Mouse (Mus musculus) ES-Bruce4 (cell line): ENCODE data around the gene 9430015G10Rik. TPM values are rescaled to one million over a fixed set of nuclear protein-coding genes. Genes with fewer than 3 reads are reported as not detected.

Experiments
- H3K27ac ChIP-seq: 2 replicates; pipeline ENCODE4 v1.5.1; 2012; ENCODE audit warnings: low read length, inconsistent platforms; ENCODE audit not compliant: insufficient read depth
- H3K27me3 ChIP-seq: 2 replicates; pipeline ENCODE4 v1.6.1; 2012; ENCODE audit warnings: mild to moderate bottlenecking, low read length, inconsistent platforms; ENCODE audit not compliant: control insufficient read depth, poor library complexity, insufficient read depth, severe bottlenecking
- H3K36me3 ChIP-seq: 2 replicates; pipeline ENCODE4 v1.6.1; 2012; ENCODE audit warnings: inconsistent platforms, mild to moderate bottlenecking, low read length, moderate library complexity; ENCODE audit not compliant: control insufficient read depth, poor library complexity, insufficient read depth, severe bottlenecking
- H3K4me1 ChIP-seq: one replicate; pipeline ENCODE4 v1.8.1; 2011; ENCODE audit warnings: low read length; ENCODE audit not compliant: control insufficient read depth, insufficient read depth
- H3K4me3 ChIP-seq: 2 replicates; pipeline ENCODE4 v1.5.1; 2011; ENCODE audit warnings: low read depth, mild to moderate bottlenecking, low read length
- H3K9ac ChIP-seq: 2 replicates; pipeline ENCODE4 v1.6.1; 2012; ENCODE audit warnings: low read depth, mild to moderate bottlenecking, inconsistent platforms; ENCODE audit not compliant: poor library complexity, severe bottlenecking
- H3K9me3 ChIP-seq: replicated peaks from 2 replicates; pipeline ENCODE4 v1.6.1; 2012; ENCODE audit warnings: mild to moderate bottlenecking, low read length, inconsistent platforms; ENCODE audit not compliant: control insufficient read depth, poor library complexity, insufficient read depth, severe bottlenecking
- CTCF ChIP-seq: IDR thresholded peaks from one replicate; pipeline ENCODE4 v1.8.1; 2011; ENCODE audit warnings: low read depth, low read length
- EP300 ChIP-seq: IDR thresholded peaks from 2 replicates; pipeline ENCODE4 v1.6.1; 2011; ENCODE audit warnings: low read depth, low read length; ENCODE audit not compliant: insufficient read depth
- POLR2A ChIP-seq: IDR thresholded peaks from one replicate; pipeline ENCODE4 v1.8.1; 2011; ENCODE audit warnings: low read length; ENCODE audit not compliant: insufficient read depth
- polyA plus RNA-seq: library from polyadenylated mRNA; stranded (reverse); fragments of >200 nt; gene quantifications from 2 replicates; pipeline ENCODE4 v1.2.4, GENCODE M21; 2011; ENCODE audit warnings: low read depth; ENCODE audit not compliant: missing spikeins, insufficient read depth, insufficient read length

Gene 9430015G10Rik
- polyA plus RNA-seq, 1 experiment: 39.7 TPM

- peaks cover 7% of the 10 kb centered on the region for H3K4me1 ChIP-seq
- H3K9me3 ChIP-seq: no peaks in the 10 kb centered on the region
- no peaks in the 10 kb centered on the region for H3K27me3 ChIP-seq
- TF ChIP-seq POLR2A (no peak), CTCF (no peak)
- no peaks in the 10 kb centered on the region for H3K36me3 ChIP-seq
- no peak overlapping the region for H3K4me3 ChIP-seq
- 0 out of 2 replicates have a peak overlapping the region, but pooled peaks have one; percentile 1 for H3K9ac ChIP-seq
- H3K27ac ChIP-seq: no peak overlapping the region
Observed at GRCm38 (mm10) chr4:156069701-156070100, 40.1 kb upstream of the 9430015G10Rik start.

GRCm38 (mm10) chr4:156070276-156070675, 39.5 kb upstream of the 9430015G10Rik start:
- no peaks in the 10 kb centered on the region for H3K36me3 ChIP-seq
- no peak overlapping the region for H3K27ac ChIP-seq

GRCm38 (mm10) chr4:156070716-156071115, 39.1 kb upstream of the 9430015G10Rik start:
- Histone ChIP-seq H3K36me3 (no peaks in the 10 kb centered on the region), H3K4me1 (peaks cover 7% of the 10 kb centered on the region), H3K9me3 (no peaks in the 10 kb centered on the region), H3K9ac (no peak overlapping the region), H3K4me3 (no peak overlapping the region), H3K27ac (no peak overlapping the region), H3K27me3 (no peaks in the 10 kb centered on the region)
- TF ChIP-seq EP300: no peak
- no peak for TF ChIP-seq CTCF
- TF ChIP-seq POLR2A: no peak

More at GRCm38 (mm10) chr4:156070276-156070675, 39.5 kb upstream of the 9430015G10Rik start:
- Histone ChIP-seq H3K4me3 (no peak overlapping the region), H3K9me3 (no peaks in the 10 kb centered on the region), H3K9ac (0 out of 2 replicates have a peak overlapping the region, but pooled peaks have one; percentile 1), H3K27me3 (no peaks in the 10 kb centered on the region), H3K4me1 (peaks cover 7% of the 10 kb centered on the region)
- TF ChIP-seq EP300: no peak; the same call in 1 of the 2 replicates
- no peak for TF ChIP-seq CTCF
- TF ChIP-seq POLR2A: no peak

GRCm38 (mm10) chr4:156076911-156077382, 32.8 kb upstream of the 9430015G10Rik start:
- no peak for TF ChIP-seq POLR2A
- no peak for TF ChIP-seq CTCF
- Histone ChIP-seq H3K4me1 (no peaks in the 10 kb centered on the region), H3K9me3 (no peaks in the 10 kb centered on the region), H3K27me3 (no peaks in the 10 kb centered on the region), H3K4me3 (peak overlapping the region; percentile 56; the same call in 1 of the 2 replicates), H3K9ac (peak overlapping the region; percentile 53; the same call in 1 of the 2 replicates), H3K36me3 (no peaks in the 10 kb centered on the region), H3K27ac (no peak overlapping the region)

- H3K9me3 ChIP-seq: no peaks in the 10 kb centered on the region
- no peaks in the 10 kb centered on the region for H3K4me1 ChIP-seq
- H3K4me3 ChIP-seq: peak overlapping the region; percentile 56
- peak overlapping the region; percentile 53 for H3K9ac ChIP-seq
- no peaks in the 10 kb centered on the region for H3K36me3 ChIP-seq
- TF ChIP-seq EP300 (no peak), POLR2A (no peak), CTCF (peak; percentile 29)
- H3K27me3 ChIP-seq: no peaks in the 10 kb centered on the region
- H3K27ac ChIP-seq: no peak overlapping the region
Observed at GRCm38 (mm10) chr4:156077499-156078301, 32.1 kb upstream of the 9430015G10Rik start.

- no peaks in the 10 kb centered on the region for H3K36me3 ChIP-seq
- H3K4me3 ChIP-seq: no peak overlapping the region
- no peaks in the 10 kb centered on the region for H3K9me3 ChIP-seq
- no peak overlapping the region for H3K9ac ChIP-seq
- H3K27ac ChIP-seq: no peak overlapping the region
- TF ChIP-seq EP300: no peak
- TF ChIP-seq CTCF: no peak
- no peak for TF ChIP-seq POLR2A
- no peaks in the 10 kb centered on the region for H3K27me3 ChIP-seq
- H3K4me1 ChIP-seq: no peaks in the 10 kb centered on the region
Observed at GRCm38 (mm10) chr4:156082621-156083234, 27.1 kb upstream of the 9430015G10Rik start.
